Mouse (Mus musculus): ENCODE results near the gene Kifc5b. TPM values are rescaled to one million over a fixed set of nuclear protein-coding genes. Genes with fewer than 3 reads are reported as not detected.

Kifc5b gene
- polyA plus RNA-seq, 1 experiment = not detected

- Histone ChIP-seq H3K4me3 (ENCODE audit: insufficient read depth, low read depth, low read length) (peak overlapping the region; percentile 84), H3K4me1 (ENCODE audit: control insufficient read depth, insufficient read depth, insufficient read length, low read length) (0 out of 2 replicates have a peak, but pooled peaks cover 4% of the 10 kb centered on the region), H3K27ac (replicated peaks; ENCODE audit: low read depth, low read length) (no peak overlapping the region)
Observed at GRCm38 (mm10) chr17:26948316-26949050, 31.6 kb downstream of the Kifc5b start.

- H3K4me1 ChIP-seq (ENCODE audit: control insufficient read depth, insufficient read depth, insufficient read length, low read length) = 0 out of 2 replicates have a peak, but pooled peaks cover 4% of the 10 kb centered on the region
- peak overlapping the region; percentile 30 for H3K4me3 ChIP-seq (ENCODE audit: insufficient read depth, low read depth, low read length)
- H3K27ac ChIP-seq (replicated peaks; ENCODE audit: low read depth, low read length) = no peak overlapping the region
Observed at GRCm38 (mm10) chr17:26949051-26949577, 32.2 kb downstream of the Kifc5b start.

GRCm38 (mm10) chr17:26949866-26950265 is 33.0 kb downstream of the Kifc5b start:
- H3K4me1 ChIP-seq (ENCODE audit: control insufficient read depth, insufficient read depth, insufficient read length, low read length) = 0 out of 2 replicates have a peak, but pooled peaks cover 4% of the 10 kb centered on the region
- no peak overlapping the region for H3K4me3 ChIP-seq (ENCODE audit: insufficient read depth, low read depth, low read length)
- no peak overlapping the region for H3K27ac ChIP-seq (replicated peaks; ENCODE audit: low read depth, low read length)

- H3K4me3 ChIP-seq (ENCODE audit: insufficient read depth, low read depth, low read length) = no peak overlapping the region
- no peak overlapping the region for H3K27ac ChIP-seq (replicated peaks; ENCODE audit: low read depth, low read length)
- 0 out of 2 replicates have a peak, but pooled peaks cover 4% of the 10 kb centered on the region for H3K4me1 ChIP-seq (ENCODE audit: control insufficient read depth, insufficient read depth, insufficient read length, low read length)
Observed at GRCm38 (mm10) chr17:26950560-26951288, 33.8 kb downstream of the Kifc5b start.

- peak overlapping the region; percentile 29; the same call in 1 of the 2 replicates for H3K4me3 ChIP-seq (ENCODE audit: insufficient read depth, low read depth, low read length)
- H3K4me1 ChIP-seq (ENCODE audit: control insufficient read depth, insufficient read depth, insufficient read length, low read length) = 0 out of 2 replicates have a peak, but pooled peaks cover 4% of the 10 kb centered on the region
- H3K27ac ChIP-seq (replicated peaks; ENCODE audit: low read depth, low read length) = no peak overlapping the region
Observed at GRCm38 (mm10) chr17:26951406-26951805, 34.5 kb downstream of the Kifc5b start.

GRCm38 (mm10) chr17:26951952-26952877 is 35.3 kb downstream of the Kifc5b start:
- 0 out of 2 replicates have a peak, but pooled peaks cover 4% of the 10 kb centered on the region for H3K4me1 ChIP-seq (ENCODE audit: control insufficient read depth, insufficient read depth, insufficient read length, low read length)
- no peak overlapping the region for H3K27ac ChIP-seq (replicated peaks; ENCODE audit: low read depth, low read length)
- peak overlapping the region; percentile 19; the same call in 1 of the 2 replicates for H3K4me3 ChIP-seq (ENCODE audit: insufficient read depth, low read depth, low read length)

GRCm38 (mm10) chr17:26953201-26953600 is 36.3 kb downstream of the Kifc5b start:
- H3K4me3 ChIP-seq (ENCODE audit: insufficient read depth, low read depth, low read length) = no peak overlapping the region
- no peak overlapping the region for H3K27ac ChIP-seq (replicated peaks; ENCODE audit: low read depth, low read length)
- H3K4me1 ChIP-seq (ENCODE audit: control insufficient read depth, insufficient read depth, insufficient read length, low read length) = 0 out of 2 replicates have a peak, but pooled peaks cover 4% of the 10 kb centered on the region

GRCm38 (mm10) chr17:26953726-26954125 is 36.8 kb downstream of the Kifc5b start:
- 0 out of 2 replicates have a peak, but pooled peaks cover 4% of the 10 kb centered on the region for H3K4me1 ChIP-seq (ENCODE audit: control insufficient read depth, insufficient read depth, insufficient read length, low read length)
- no peak overlapping the region for H3K27ac ChIP-seq (replicated peaks; ENCODE audit: low read depth, low read length)
- no peak overlapping the region for H3K4me3 ChIP-seq (ENCODE audit: insufficient read depth, low read depth, low read length)

- no peak overlapping the region for H3K4me3 ChIP-seq (ENCODE audit: insufficient read depth, low read depth, low read length)
- no peak overlapping the region for H3K27ac ChIP-seq (replicated peaks; ENCODE audit: low read depth, low read length)
- H3K4me1 ChIP-seq (ENCODE audit: control insufficient read depth, insufficient read depth, insufficient read length, low read length) = 0 out of 2 replicates have a peak, but pooled peaks cover 4% of the 10 kb centered on the region
Observed at GRCm38 (mm10) chr17:26956309-26956708, 39.4 kb downstream of the Kifc5b start.

GRCm38 (mm10) chr17:26956895-26957294 is 40.0 kb downstream of the Kifc5b start:
- no peak overlapping the region for H3K27ac ChIP-seq (replicated peaks; ENCODE audit: low read depth, low read length)
- H3K4me3 ChIP-seq (ENCODE audit: insufficient read depth, low read depth, low read length) = no peak overlapping the region

GRCm38 (mm10) chr17:26957872-26958271 is 41.0 kb downstream of the Kifc5b start:
- no peak overlapping the region for H3K27ac ChIP-seq (replicated peaks; ENCODE audit: low read depth, low read length)
- H3K4me1 ChIP-seq (ENCODE audit: control insufficient read depth, insufficient read depth, insufficient read length, low read length) = 0 out of 2 replicates have a peak, but pooled peaks cover under 1% of the 10 kb centered on the region
- H3K4me3 ChIP-seq (ENCODE audit: insufficient read depth, low read depth, low read length) = no peak overlapping the region

More at GRCm38 (mm10) chr17:26956895-26957294, 40.0 kb downstream of the Kifc5b start:
- H3K4me1 ChIP-seq (ENCODE audit: control insufficient read depth, insufficient read depth, insufficient read length, low read length) = 0 out of 2 replicates have a peak, but pooled peaks cover 4% of the 10 kb centered on the region

- no peak overlapping the region for H3K4me3 ChIP-seq (ENCODE audit: insufficient read depth, low read depth, low read length)
- no peaks in the 10 kb centered on the region for H3K4me1 ChIP-seq (ENCODE audit: control insufficient read depth, insufficient read depth, insufficient read length, low read length)
- H3K27ac ChIP-seq (replicated peaks; ENCODE audit: low read depth, low read length) = no peak overlapping the region
Observed at GRCm38 (mm10) chr17:26958880-26959279, 42.0 kb downstream of the Kifc5b start.

GRCm38 (mm10) chr17:26959815-26960214 is 42.9 kb downstream of the Kifc5b start:
- Histone ChIP-seq H3K4me1 (ENCODE audit: control insufficient read depth, insufficient read depth, insufficient read length, low read length) (no peaks in the 10 kb centered on the region), H3K27ac (replicated peaks; ENCODE audit: low read depth, low read length) (no peak overlapping the region), H3K4me3 (ENCODE audit: insufficient read depth, low read depth, low read length) (no peak overlapping the region)

- Histone ChIP-seq H3K4me1 (ENCODE audit: control insufficient read depth, insufficient read depth, insufficient read length, low read length) (no peaks in the 10 kb centered on the region), H3K27ac (replicated peaks; ENCODE audit: low read depth, low read length) (no peak overlapping the region), H3K4me3 (ENCODE audit: insufficient read depth, low read depth, low read length) (no peak overlapping the region)
Observed at GRCm38 (mm10) chr17:26961572-26962240, 44.8 kb downstream of the Kifc5b start.
